Mouse (Mus musculus) midbrain, postnatal 0 days (tissue): Measurements from ENCODE around the gene Slc1a6. TPM values are rescaled to one million over a fixed set of nuclear protein-coding genes. Genes with fewer than 3 reads are reported as not detected.
"Not testable (repeated sequence)": the region's sequence is repeated elsewhere in the genome, so short reads cannot be mapped to it uniquely, and the experiment has no call there.

Source experiments
- ATAC-seq: fragments of 200-750 bp; cut with Nextera tagmentation; 2 replicates; pipeline ENCODE4 v1.8.0; 2017; ENCODE audit warnings: moderate number of reproducible peaks, mild to moderate bottlenecking, moderate TSS enrichment, moderate library complexity; ENCODE audit not compliant: low FRiP score
- DNase-seq: peaks from one replicate; pipeline ENCODE4 v3.0.0-alpha.2; 2015; ENCODE audit warnings: low spot score
- H3K27ac ChIP-seq: fragments of 300-500 bp; sonication (generic); 2 replicates; pipeline ENCODE4 v1.5.1; 2014; ENCODE audit warnings: low read depth, mild to moderate bottlenecking, low read length, mixed read lengths
- H3K27me3 ChIP-seq: fragments of 300-500 bp; sonication (generic); 2 replicates; pipeline ENCODE4 v1.6.1; 2014; ENCODE audit warnings: low read length, control low read depth, mixed read lengths; ENCODE audit not compliant: insufficient read depth
- H3K36me3 ChIP-seq: fragments of 300-500 bp; sonication (generic); 2 replicates; pipeline ENCODE4 v1.6.1; 2014; ENCODE audit warnings: low read length, control low read depth, mixed read lengths; ENCODE audit not compliant: insufficient read depth
- H3K4me1 ChIP-seq: fragments of 300-500 bp; sonication (generic); 2 replicates; pipeline ENCODE4 v1.6.1; 2014; ENCODE audit warnings: mild to moderate bottlenecking, control low read depth, antibody characterized with exemption, low read length, mixed read lengths; ENCODE audit not compliant: insufficient read depth
- H3K4me2 ChIP-seq: fragments of 300-500 bp; sonication (generic); 2 replicates; pipeline ENCODE4 v1.6.1; 2014; ENCODE audit warnings: low read depth, mild to moderate bottlenecking, low read length, mixed read lengths; ENCODE audit not compliant: poor library complexity, severe bottlenecking
- H3K4me3 ChIP-seq: fragments of 300-500 bp; sonication (generic); 2 replicates; pipeline ENCODE4 v1.5.1; 2014; ENCODE audit warnings: low read depth, mild to moderate bottlenecking, low read length, moderate library complexity
- H3K9ac ChIP-seq: fragments of 300-500 bp; sonication (generic); replicated peaks from 2 replicates; pipeline ENCODE4 v1.6.1; 2014; ENCODE audit warnings: mild to moderate bottlenecking, low read length, moderate library complexity, mixed read lengths; ENCODE audit not compliant: poor library complexity, severe bottlenecking
- H3K9me3 ChIP-seq: fragments of 300-500 bp; sonication (generic); 2 replicates; pipeline ENCODE4 v1.6.1; 2016; ENCODE audit warnings: low read length, control low read depth
- CTCF ChIP-seq: IDR thresholded peaks from 2 replicates; pipeline ENCODE4 v1.5.1; 2016; ENCODE audit warnings: antibody characterized with exemption, mild to moderate bottlenecking
- WGBS: fragments of 180-500 bp; shearing (Covaris S2); extraction: QIAGEN DNeasy Blood & Tissue Kit; methylation state at CpG from one replicate; pipeline ENCODE4 v1.1.7; 2014; 5-methylcytosine and 5-hydroxymethylcytosine counted together
- polyA plus RNA-seq: library from polyadenylated mRNA; unstranded; fragments of >200 nt; fragmentation: Nextera tagmentation; extraction: Ambion mirVana; gene quantifications from 2 replicates; pipeline ENCODE4 v1.2.1, GENCODE M21; 2015
- total RNA-seq: library from RNA; depleted of rRNA; stranded (reverse); fragments of >200 nt; gene quantifications from 2 replicates; pipeline ENCODE4 v1.2.3, GENCODE M21; 2014

Gene Slc1a6
- total and polyA plus RNA-seq, 2 experiments from 2014 or later, result 30.7 to 66.1 TPM

DNA sequence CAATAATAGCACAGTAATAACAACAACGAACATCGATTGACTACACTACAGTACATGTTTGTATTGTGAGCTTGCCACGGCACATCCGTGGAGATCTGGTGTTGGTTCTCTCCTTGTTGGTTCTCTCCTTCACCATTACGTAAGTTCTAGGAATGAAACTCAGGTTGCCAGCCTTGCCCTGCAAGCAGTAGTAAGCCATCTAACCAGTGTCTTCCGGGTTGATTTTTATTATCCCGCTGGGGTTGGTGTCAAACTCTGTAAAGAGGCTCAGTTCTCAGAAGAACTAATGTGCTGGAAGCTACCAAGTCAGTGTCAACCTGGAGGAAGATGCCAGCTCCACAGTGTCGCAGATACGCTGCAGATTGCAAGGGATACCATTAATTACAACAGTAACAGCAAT, 769 bp upstream of the Slc1a6 start:
- no peak for ATAC-seq
- 0 out of 2 replicates have a peak, but pooled peaks cover 2% of the 10 kb centered on the region for H3K4me1 ChIP-seq
- peak overlapping the region; percentile 85 for H3K9ac ChIP-seq
- H3K36me3 ChIP-seq, result no peaks in the 10 kb centered on the region
- 53% methylated on average over 9 of the region's 9 CpGs for WGBS
- peak overlapping the region; percentile 72 for H3K27ac ChIP-seq
- TF ChIP-seq CTCF, result no peak
- peak overlapping the region; percentile 75 for H3K4me3 ChIP-seq
- peak; percentile 4 for DNase-seq
- no peaks in the 10 kb centered on the region for H3K9me3 ChIP-seq
- no peaks in the 10 kb centered on the region for H3K27me3 ChIP-seq
- peak overlapping the region; percentile 70 for H3K4me2 ChIP-seq

DNA sequence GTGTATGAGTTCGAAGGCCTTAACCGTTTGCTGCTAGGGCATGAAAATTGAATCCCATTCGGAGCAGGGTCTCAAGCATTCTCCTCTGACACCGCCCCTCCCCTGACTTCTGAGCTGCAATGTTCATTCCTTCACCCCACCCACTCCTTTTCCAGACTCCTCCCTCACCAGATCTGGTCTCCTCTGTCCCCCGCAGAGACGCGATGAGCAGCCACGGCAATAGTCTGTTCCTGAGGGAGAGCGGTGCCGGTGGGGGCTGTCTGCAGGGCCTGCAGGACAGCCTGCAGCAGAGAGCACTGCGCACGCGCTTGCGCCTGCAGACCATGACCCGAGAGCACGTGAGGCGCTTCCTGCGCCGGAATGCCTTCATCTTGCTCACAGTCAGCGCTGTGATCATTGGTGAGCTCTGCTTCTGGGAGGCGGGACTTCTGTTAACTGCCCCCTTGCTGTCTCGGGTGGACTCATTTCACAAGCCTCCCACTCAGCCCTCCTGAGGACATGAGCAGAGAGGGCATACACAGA, 7.3 kb downstream of the Slc1a6 start:
- Histone ChIP-seq H3K4me3 (peak overlapping the region; percentile 43), H3K4me1 (peaks cover 10% of the 10 kb centered on the region; the same call in 1 of the 2 replicates), H3K36me3 (0 out of 2 replicates have a peak, but pooled peaks cover 4% of the 10 kb centered on the region), H3K27ac (peak overlapping the region; percentile 79), H3K27me3 (no peaks in the 10 kb centered on the region), H3K9me3 (no peaks in the 10 kb centered on the region), H3K4me2 (peak overlapping the region; percentile 55), H3K9ac (peak overlapping the region; percentile 63)
- peak; percentile 97 for ATAC-seq
- WGBS, result 3% methylated on average over 22 of the region's 22 CpGs
- peak; percentile 94 for DNase-seq
- TF ChIP-seq CTCF, result peak; percentile 52

DNA sequence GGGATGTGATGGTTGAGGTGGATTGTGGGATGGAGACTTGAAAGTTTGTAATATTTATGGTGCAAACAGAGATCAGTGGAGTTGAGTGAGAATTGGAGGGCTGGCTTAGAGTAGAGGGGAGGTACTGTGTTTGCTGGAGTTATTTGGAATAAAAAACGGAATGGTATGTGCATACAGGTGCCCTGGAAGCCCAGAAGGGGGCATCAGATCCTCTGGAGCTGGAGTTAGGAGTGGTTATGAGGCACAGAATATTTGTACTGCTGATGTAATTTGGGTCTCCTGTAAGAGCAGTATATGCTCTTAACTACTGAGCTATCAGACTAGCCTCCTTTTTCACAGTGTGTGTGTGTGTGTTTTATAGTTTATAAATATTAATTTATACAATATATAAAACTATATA, 10.3 kb downstream of the Slc1a6 start:
- peaks cover 10% of the 10 kb centered on the region; the same call in 1 of the 2 replicates for H3K4me1 ChIP-seq
- DNase-seq (no peak), ATAC-seq (no peak)
- WGBS, result 36% methylated on average over 1 of the region's 1 CpGs
- H3K9me3 ChIP-seq, result no peaks in the 10 kb centered on the region
- no peak overlapping the region for H3K4me2 ChIP-seq
- no peak overlapping the region for H3K27ac ChIP-seq
- H3K36me3 ChIP-seq, result 0 out of 2 replicates have a peak, but pooled peaks cover 4% of the 10 kb centered on the region
- TF ChIP-seq CTCF, result peak; percentile 22; the same call in 1 of the 2 replicates
- no peak overlapping the region for H3K9ac ChIP-seq
- no peak overlapping the region for H3K4me3 ChIP-seq
- no peaks in the 10 kb centered on the region for H3K27me3 ChIP-seq

DNA sequence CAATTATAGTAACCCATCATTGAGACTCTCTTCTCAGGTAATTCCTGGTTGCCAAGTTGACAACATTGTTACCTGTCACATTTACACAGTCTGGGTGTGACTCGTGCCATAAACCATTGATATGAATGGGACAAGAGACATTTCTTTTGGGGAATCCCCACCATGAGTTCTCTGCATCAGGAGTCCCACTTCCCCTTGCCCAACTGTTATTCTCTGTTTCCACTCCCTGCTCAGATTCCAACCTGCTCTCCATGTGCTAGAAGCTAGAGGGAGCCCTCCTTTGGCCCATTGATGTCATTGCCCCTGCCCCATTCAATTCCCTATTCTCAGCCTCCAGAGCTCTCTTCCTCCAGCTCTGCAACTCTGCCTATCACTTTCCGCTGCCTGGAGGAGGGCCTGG, 21.2 kb downstream of the Slc1a6 start:
- H3K4me3 ChIP-seq, result no peak overlapping the region
- H3K4me1 ChIP-seq, result no peaks in the 10 kb centered on the region
- H3K9me3 ChIP-seq, result no peaks in the 10 kb centered on the region
- no peak overlapping the region for H3K27ac ChIP-seq
- no peak overlapping the region for H3K4me2 ChIP-seq
- no peak for DNase-seq
- no peak for TF ChIP-seq CTCF
- 85% methylated on average over 2 of the region's 2 CpGs for WGBS
- ATAC-seq, result no peak
- no peaks in the 10 kb centered on the region for H3K27me3 ChIP-seq
- peaks cover 15% of the 10 kb centered on the region; the same call in 1 of the 2 replicates for H3K36me3 ChIP-seq
- H3K9ac ChIP-seq, result no peak overlapping the region

DNA sequence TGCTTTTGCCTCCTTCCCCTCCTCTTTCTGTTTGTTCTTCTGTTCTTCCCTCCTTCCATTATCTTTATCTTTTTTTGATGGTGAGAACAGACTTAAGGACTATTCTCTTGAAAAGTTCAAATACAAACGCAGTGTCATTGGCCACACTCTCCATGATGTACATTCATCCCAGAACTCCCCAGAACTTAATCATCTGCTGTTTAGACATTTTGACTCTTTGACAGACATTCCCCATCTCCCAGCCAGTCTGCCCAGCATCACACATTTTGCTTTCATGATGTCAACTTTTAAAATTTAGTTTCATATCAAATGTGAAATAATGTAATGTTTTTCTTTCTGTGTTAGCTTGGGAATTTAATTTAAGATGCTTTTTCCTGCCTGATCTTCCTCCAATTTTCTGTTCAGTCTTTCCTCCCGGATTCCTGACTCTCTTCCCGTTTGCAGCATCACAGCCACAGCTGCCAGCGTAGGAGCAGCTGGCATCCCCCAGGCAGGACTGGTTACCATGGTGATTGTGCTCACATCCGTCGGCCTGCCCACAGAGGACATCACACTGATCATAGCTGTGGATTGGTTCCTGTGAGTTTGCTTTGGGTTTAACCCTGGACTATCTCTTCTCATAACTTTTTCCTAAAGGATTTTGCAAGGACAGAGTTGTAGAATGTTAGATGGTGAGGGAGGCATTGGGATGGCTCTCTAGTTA, 32.2 kb downstream of the Slc1a6 start:
- peak; percentile 84 for DNase-seq
- 32% methylated on average over 6 of the region's 6 CpGs for WGBS
- no peak for TF ChIP-seq CTCF
- H3K27ac ChIP-seq, result 0 out of 2 replicates have a peak overlapping the region, but pooled peaks have one; percentile 26
- H3K27me3 ChIP-seq, result no peaks in the 10 kb centered on the region
- no peak overlapping the region for H3K9ac ChIP-seq
- H3K9me3 ChIP-seq, result no peaks in the 10 kb centered on the region
- no peaks in the 10 kb centered on the region for H3K4me1 ChIP-seq
- ATAC-seq, result peak; percentile 82
- no peak overlapping the region for H3K4me2 ChIP-seq
- H3K36me3 ChIP-seq, result peaks cover 7% of the 10 kb centered on the region
- H3K4me3 ChIP-seq, result no peak overlapping the region

DNA sequence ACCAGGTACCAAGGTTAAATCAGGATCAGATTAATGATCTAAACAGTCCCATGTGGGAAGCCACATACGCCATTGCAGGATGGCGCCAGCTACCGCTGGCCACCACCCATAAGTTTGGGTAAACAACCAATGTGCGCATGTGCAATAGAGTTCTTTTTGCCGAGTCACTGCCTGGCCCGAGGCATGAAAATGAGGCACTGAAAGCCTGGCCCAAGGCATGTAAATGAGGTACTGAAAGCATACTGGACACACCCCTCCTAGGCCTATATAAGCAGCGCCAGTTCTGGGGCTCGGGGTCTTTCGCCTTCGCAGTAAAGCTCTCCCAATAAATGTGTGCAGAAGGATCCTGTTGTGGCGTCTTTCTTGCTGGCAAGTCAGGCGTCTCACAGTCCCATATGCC, 60.2 kb downstream of the Slc1a6 start:
- not testable (repeated sequence) for H3K9me3 ChIP-seq, H3K36me3 ChIP-seq, H3K4me3 ChIP-seq, H3K9ac ChIP-seq, DNase-seq, H3K27ac ChIP-seq, H3K4me2 ChIP-seq, ATAC-seq, H3K27me3 ChIP-seq, H3K4me1 ChIP-seq
- 91% methylated on average over 12 of the region's 12 CpGs for WGBS
